Mouse (Mus musculus) embryonic fibroblast, embryonic 13.5 days (primary cell): Measurements from ENCODE around the gene Rpl21.

Experiments used
- CTCF ChIP-seq: IDR thresholded peaks from 2 replicates; pipeline ENCODE4 v1.5.1; 2011; ENCODE audit warnings: mild to moderate bottlenecking, control low read depth, low read length, moderate library complexity, borderline replicate concordance; ENCODE audit not compliant: insufficient read depth
- POLR2A ChIP-seq: IDR thresholded peaks from 2 replicates; pipeline ENCODE4 v1.6.1; 2011; ENCODE audit warnings: low read depth, mild to moderate bottlenecking, control low read depth, low read length, moderate library complexity

GRCm38 (mm10) chr5:146815394-146815793 lies 17.3 kb upstream of the Rpl21 start:
- TF ChIP-seq POLR2A (no peak), CTCF (no peak)
